Mouse (Mus musculus): ENCODE results near the gene Ndufv2.

- no peak for TF ChIP-seq CTCF (IDR thresholded peaks at IDR 0.05; ENCODE audit: insufficient read depth, low read length)
- no peak for TF ChIP-seq POLR2A (IDR thresholded peaks at IDR 0.05; ENCODE audit: borderline replicate concordance, extremely low read depth, low read depth, low read length)
Measured at GRCm38 (mm10) chr17:66057145-66057544, 44.2 kb downstream of the Ndufv2 start.

Data from lung, adult 2 months (tissue).